Mouse (Mus musculus) cerebral cortex, adult 2 months (tissue): ENCODE measurements around the gene Gm9970.

Experiments used
- WGBS: fragments of 180-500 bp; shearing (Covaris S2); methylation state at CpG from one replicate; pipeline ENCODE4 v1.1.7; 2018; 5-methylcytosine and 5-hydroxymethylcytosine counted together

The Gm9970 gene

GRCm38 (mm10) chr5:31195671-31196070 lies 45.4 kb downstream of the Gm9970 start:
- 84% methylated on average over 4 of the region's 4 CpGs for WGBS

DNA sequence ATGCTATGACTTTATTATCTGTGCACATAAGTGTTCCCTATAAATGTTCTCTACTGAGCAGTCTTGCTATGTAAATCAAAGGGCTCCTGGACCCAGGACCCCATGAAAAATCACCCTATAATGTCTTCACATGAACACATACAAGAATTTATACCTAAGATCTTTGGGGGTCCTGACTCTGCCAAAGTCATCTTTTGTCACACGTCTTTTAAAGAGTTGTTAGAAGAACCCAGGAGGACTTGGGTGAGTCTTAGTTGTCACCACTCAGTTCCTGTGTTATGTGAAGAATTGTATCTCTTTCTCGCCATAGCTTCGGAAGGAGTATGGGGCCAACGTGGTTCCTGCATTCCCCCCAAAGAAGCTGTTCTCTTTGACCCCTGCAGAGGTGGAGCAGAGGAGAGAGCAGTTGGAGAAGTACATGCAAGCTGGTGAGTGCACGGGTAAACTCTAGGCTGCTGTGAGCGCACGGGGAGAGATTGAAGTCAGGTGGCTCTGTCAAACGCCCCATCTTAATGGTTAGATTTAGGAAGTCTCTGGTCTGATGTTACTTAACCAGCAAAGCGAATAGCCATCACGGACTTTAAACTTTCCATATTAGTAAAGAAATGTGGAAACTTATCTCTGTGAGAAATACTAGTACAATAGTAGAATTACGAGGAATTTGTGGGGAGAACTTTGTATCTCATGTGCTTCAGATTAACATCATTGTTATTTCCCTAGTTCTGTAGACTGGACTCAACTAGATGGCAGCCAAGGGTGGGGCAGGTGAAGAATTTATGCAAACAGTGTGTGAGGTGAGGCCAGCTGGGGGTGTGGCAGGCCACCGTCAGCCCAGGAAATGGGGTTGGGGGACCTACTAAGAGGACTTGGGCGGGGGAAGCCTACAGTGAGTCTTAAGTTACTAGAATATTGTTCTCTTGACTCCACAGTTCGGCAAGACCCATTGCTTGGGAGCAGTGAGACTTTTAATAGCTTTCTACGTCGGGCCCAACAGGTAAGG lies 46.2 kb downstream of the Gm9970 start:
- 87% methylated on average over 16 of the region's 16 CpGs for WGBS

DNA sequence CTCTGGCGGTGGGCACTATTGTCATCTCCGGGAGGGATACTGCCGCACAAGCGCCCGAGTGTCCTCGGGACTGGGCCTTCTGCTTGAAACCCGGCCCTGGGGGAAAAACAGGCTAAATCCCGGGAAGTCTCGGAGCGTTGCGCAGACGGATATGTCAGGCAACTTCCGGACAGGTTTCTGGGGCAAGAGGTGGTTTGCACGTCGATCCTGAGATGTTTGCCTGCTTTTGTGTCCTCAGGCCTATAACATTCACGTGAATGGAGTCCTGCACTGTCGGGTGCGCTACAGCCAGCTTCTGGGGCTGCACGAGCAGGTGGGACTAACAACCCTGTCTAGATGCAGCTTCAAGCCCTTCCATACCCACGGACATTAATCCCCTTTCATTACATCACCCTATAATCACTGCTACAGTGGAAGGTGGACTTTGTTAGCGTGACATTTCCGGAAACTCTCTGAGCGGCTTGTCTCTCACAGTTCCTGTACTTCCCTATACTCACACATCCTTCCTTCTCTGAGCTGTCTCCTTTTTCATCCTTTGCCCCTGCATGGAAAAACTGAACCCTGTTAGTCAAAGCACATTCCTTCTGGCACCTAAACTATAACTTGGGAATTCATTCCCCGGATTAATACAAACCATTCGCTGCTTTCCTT lies 47.3 kb downstream of the Gm9970 start:
- WGBS = 11% methylated on average over 25 of the region's 25 CpGs

DNA sequence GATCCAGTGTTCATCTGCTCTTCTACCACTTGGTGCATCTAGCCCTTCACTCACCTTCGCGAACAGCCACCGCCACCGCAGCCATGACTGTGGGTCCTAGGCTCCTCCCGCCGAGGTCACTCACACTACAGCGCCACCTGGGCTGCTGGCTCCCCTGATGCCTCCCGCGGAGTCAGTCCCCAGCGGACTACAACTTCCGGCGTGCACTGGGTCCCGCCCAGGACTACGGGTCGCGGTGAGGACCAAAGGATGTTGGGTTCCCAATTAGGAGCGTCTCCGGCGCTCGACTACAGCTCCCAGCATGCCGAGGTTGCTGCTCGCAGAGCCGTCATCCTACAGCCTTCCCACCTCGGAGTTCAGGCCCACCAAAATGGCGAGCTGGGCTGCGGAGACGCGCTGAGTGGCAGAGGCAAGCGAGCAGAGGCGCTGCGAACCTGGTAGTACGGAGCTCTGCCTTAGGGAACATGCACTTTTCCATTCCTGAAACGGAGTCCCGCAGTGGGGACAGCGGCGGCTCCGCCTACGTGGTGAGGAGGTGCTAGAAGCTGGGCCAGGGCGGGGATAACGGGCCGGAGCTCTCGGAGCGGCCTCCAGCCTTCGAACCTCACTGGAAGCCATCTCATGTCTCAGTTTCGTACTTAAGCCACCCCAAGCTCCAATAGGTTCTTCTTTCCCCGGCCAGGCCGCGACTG lies 47.9 kb downstream of the Gm9970 start, which contains the start of the genes Snx17 and Eif2b4:
Snx17 (plus strand) TSS at position 289 of the 692 bp plus-strand sequence.
Eif2b4 (minus strand) TSS at position 492 of the 692 bp plus-strand sequence.
- under 1% methylated on average over 48 of the region's 48 CpGs for WGBS

DNA sequence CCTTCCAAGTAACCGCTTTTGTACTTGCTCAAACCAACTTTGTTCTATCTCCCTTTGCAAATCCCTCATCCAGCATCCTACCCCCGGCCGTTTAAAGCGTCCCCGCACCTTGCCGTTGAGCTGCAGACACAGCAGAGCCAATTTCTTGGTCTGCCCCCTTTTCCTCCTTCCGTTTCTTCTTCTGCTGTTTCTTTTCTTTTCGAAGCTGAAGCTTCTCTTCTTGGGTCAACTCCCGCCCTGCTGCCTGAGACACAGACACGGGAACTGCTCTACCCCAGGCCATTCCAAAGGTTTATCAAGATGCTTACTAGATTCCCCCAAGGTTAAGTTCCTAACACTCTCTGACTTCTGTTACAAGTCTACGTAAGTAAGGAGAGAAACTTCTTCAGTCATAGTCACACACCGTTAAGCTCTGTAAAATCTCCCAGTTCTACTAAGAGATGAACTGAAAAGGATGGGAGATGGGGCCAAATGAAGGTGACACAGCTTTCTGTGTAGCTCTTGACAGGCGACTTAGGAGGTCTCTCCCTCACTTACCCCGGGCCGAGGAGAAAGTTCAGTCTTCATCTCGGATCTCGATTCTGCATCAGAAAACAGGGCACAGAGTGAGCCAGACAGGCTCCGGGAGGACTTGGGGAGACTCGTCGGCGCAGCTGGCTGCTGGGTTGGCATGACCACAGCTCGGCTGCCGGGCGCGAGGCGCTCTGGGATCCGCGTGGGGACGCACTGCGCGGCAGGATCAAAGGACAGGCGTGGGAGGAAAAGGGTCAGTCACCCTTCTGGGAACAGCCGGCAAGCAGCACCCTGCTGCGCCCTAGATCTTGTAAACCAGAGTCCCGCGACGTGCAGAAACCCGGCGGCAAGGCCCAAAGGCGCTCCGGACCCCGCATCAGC lies 48.7 kb downstream of the Gm9970 start:
- WGBS = 10% methylated on average over 42 of the region's 42 CpGs
